Mouse (Mus musculus): ENCODE results near the gene Sec1. TPM values are rescaled to one million over a fixed set of nuclear protein-coding genes. Genes with fewer than 3 reads are reported as not detected.

Sec1 gene
- polyA plus RNA-seq, 1 experiment = 3.7 TPM

DNA sequence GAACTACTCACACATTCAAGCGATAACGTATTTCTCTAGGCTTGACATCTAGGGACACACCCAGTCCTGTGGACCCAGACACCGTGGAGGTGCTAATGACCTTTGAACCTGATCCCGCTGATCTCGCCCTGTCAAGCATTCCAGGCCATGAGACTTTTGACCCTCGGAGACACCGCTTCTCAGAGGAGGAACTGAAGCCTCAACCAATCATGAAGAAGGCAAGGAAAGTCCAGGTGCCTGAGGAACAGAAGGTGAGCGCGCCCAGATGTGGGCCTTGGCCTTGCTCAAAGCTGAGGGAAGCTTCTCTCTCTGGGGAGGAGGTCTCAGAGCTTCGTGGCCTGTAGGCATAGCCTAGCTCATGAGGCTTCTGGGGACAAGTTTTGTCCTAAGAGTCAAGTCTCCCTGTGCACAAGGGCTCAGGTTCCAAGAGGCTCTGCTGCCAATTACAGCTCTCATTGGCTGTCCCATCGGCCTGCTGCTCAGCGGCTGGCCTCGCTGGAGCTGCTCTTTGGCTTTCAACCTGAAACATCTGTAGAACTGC, 14.1 kb upstream of the Sec1 start:
- no peak for TF ChIP-seq CTCF (IDR thresholded peaks at IDR 0.05; ENCODE audit: insufficient read depth, low read length)
- TF ChIP-seq POLR2A (IDR thresholded peaks at IDR 0.05; ENCODE audit: borderline replicate concordance, extremely low read depth, low read depth, low read length) = 0 out of 2 replicates have a peak, but pooled peaks have one; percentile 9
- H3K4me3 ChIP-seq (replicated peaks; ENCODE audit: extremely low read depth, low read depth, low read length) = peak overlapping the region; percentile 48
- WGBS = 26% methylated on average over 13 of the region's 13 CpGs
- peaks cover 16% of the 10 kb centered on the region for H3K4me1 ChIP-seq (ENCODE audit: control insufficient read depth, insufficient read depth, low read length)
- DNase-seq = no peak

DNA sequence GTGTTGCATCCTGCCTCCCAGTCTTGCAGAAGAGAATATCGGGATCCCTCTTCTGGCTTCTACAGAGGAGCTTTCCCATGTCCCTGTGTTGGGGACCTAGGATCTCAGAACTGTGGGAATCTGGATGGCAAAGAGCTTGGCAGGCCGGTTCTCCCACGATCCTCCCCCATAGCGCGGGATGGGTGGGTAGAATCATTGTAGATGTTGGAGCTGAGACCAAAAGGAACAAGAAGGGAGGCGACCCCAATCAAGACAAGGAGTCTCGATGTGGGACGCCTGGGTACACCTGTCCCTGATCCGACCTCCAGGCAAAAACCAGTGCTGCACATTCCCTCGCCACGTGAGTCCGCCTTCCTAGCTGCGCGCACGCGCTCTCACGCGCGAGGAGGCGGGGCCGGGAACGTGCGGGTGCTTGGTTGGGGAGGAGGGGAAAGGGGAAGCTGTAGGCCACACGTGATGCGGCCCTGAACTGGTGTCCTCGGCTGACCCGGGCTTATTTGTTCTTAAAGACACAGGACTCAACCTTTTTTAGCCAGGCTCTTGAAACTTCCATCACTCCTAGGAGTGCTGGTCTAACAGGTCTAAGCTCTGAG, 13.3 kb upstream of the Sec1 start:
- Histone ChIP-seq H3K4me1 (ENCODE audit: control insufficient read depth, insufficient read depth, low read length) (peaks cover 14% of the 10 kb centered on the region), H3K4me3 (replicated peaks; ENCODE audit: extremely low read depth, low read depth, low read length) (peak overlapping the region; percentile 73)
- peak; percentile 94; the same call in 1 of the 2 replicates for TF ChIP-seq POLR2A (IDR thresholded peaks at IDR 0.05; ENCODE audit: borderline replicate concordance, extremely low read depth, low read depth, low read length)
- no peak for TF ChIP-seq CTCF (IDR thresholded peaks at IDR 0.05; ENCODE audit: insufficient read depth, low read length)
- peak; percentile 98 for DNase-seq
- WGBS = under 1% methylated on average over 27 of the region's 27 CpGs

DNA sequence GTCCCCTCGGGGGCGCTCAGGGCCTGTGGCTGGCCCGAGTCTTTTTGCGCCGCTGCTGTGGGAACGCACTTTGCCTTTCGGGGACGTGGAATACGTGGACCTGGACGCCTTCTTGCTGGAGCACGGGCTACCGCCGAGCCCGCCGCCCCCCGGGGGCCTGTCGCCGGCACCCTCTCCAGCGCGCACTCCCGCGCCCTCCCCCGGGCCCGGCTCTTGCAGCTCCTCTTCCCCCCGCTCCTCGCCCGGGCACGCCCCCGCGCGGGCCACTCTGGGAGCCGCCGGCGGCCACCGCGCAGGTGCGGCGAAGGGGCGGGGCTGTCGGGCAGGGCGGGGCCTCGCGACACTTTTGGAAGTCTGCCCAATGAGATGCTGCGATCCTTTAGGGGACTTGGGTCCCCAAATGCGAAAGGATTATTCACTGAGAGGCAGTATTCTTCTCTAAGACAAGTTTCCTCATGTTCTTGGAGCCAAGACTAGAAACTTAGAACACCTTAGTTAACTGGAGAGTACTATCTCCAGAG, 12.6 kb upstream of the Sec1 start:
- 2% methylated on average over 29 of the region's 45 CpGs for WGBS
- H3K4me3 ChIP-seq (replicated peaks; ENCODE audit: extremely low read depth, low read depth, low read length) = peak overlapping the region; percentile 82
- peak; percentile 64; the same call in 1 of the 2 replicates for TF ChIP-seq POLR2A (IDR thresholded peaks at IDR 0.05; ENCODE audit: borderline replicate concordance, extremely low read depth, low read depth, low read length)
- TF ChIP-seq CTCF (IDR thresholded peaks at IDR 0.05; ENCODE audit: insufficient read depth, low read length) = no peak
- DNase-seq = peak; percentile 82
- H3K4me1 ChIP-seq (ENCODE audit: control insufficient read depth, insufficient read depth, low read length) = peaks cover 14% of the 10 kb centered on the region

DNA sequence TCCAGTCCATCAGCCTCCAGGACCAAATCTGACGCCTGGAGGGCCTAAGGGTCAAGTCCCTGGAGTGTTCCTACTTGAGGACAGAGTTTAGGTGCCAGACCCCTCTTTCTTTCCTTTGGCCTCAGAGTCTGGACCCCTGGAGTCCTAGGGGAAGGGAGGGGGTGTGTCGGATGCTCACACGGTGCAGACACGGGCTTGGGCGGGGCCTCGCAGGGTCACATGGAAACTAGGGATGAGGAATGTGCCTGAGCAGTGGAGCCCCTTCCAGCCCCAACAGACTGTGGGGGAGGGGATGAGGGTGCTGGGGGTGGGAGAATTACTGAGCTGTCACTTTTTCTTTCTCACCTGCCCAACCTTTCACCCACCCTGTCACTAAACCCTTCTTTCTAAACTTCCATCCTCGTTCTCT, 11.7 kb upstream of the Sec1 start:
- peaks cover 14% of the 10 kb centered on the region for H3K4me1 ChIP-seq (ENCODE audit: control insufficient read depth, insufficient read depth, low read length)
- 0% methylated on average over 7 of the region's 7 CpGs for WGBS
- DNase-seq = peak; percentile 73
- H3K4me3 ChIP-seq (replicated peaks; ENCODE audit: extremely low read depth, low read depth, low read length) = peak overlapping the region; percentile 82
- TF ChIP-seq POLR2A (IDR thresholded peaks at IDR 0.05; ENCODE audit: borderline replicate concordance, extremely low read depth, low read depth, low read length) (peak; percentile 76; the same call in 1 of the 2 replicates), CTCF (IDR thresholded peaks at IDR 0.05; ENCODE audit: insufficient read depth, low read length) (no peak)

DNA sequence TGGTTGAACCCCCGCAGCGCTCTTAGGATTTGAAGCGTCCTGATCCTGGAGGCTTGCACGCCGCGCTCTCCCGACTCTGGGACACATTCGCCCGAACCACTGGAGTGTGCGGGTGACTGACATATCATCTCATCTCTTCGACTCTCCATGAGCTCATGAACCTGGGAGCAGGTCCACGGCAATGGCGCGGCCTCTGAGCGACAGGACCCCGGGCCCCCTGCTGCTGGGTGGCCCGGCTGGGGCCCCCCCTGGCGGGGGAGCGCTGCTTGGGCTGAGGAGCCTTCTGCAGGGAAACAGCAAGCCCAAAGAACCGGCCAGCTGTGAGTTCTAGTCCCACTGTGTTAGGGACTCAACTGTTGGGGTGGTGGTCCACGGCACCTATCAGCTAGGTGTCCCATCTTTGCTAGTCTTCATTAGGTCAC, 11.3 kb upstream of the Sec1 start:
- Histone ChIP-seq H3K4me3 (replicated peaks; ENCODE audit: extremely low read depth, low read depth, low read length) (peak overlapping the region; percentile 82), H3K4me1 (ENCODE audit: control insufficient read depth, insufficient read depth, low read length) (peaks cover 14% of the 10 kb centered on the region)
- WGBS = under 1% methylated on average over 21 of the region's 21 CpGs
- TF ChIP-seq CTCF (IDR thresholded peaks at IDR 0.05; ENCODE audit: insufficient read depth, low read length) = no peak
- no peak for TF ChIP-seq POLR2A (IDR thresholded peaks at IDR 0.05; ENCODE audit: borderline replicate concordance, extremely low read depth, low read depth, low read length)
- DNase-seq = no peak

DNA sequence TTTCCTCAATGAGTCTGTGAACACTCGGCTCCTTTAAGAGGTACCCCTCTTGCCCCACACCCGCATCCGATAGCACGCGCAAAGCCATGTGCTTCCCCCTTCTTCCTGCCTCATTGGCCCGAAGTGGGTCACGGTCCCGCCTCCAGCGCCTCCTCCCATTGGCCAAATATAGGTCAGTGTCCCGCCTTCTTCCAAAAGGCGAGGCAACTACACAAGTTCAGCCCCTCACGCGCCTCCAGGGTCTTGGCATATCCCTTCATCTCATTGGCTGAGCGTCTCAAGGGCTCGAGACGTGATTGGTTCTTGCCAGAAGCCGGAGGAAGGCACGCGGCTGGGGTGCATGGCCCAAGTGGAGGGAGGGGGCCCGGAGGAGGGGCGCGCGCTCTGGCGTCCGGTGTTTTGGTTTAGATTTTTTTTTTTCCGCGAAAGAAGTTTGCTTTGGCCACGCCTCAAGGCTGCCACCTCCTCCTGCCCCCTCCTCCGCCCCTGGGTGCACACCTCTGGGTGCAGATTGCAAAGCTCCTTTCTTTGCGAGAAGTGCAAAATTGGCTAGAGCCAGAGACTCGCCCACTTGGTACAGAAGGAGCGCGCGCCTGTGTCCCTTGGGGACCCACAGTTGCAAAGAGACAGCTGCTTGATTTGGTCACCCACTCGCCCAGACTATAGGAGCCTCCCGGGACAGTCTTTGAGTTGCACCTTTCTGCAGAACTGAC, 10.7 kb upstream of the Sec1 start, which contains the start of gene Dbp:
Gene Dbp (plus strand): TSS at position 359 of the 713 bp plus-strand sequence.
- TF ChIP-seq POLR2A (IDR thresholded peaks at IDR 0.05; ENCODE audit: borderline replicate concordance, extremely low read depth, low read depth, low read length) (peak; percentile 85; the same call in 1 of the 2 replicates), CTCF (IDR thresholded peaks at IDR 0.05; ENCODE audit: insufficient read depth, low read length) (no peak)
- WGBS = under 1% methylated on average over 36 of the region's 36 CpGs
- peak within 1 kb of the TSS; percentile 82 for H3K4me3 ChIP-seq (replicated peaks; ENCODE audit: extremely low read depth, low read depth, low read length)
- peaks cover 14% of the 10 kb centered on the region for H3K4me1 ChIP-seq (ENCODE audit: control insufficient read depth, insufficient read depth, low read length)
- peak; percentile 98 for DNase-seq

DNA sequence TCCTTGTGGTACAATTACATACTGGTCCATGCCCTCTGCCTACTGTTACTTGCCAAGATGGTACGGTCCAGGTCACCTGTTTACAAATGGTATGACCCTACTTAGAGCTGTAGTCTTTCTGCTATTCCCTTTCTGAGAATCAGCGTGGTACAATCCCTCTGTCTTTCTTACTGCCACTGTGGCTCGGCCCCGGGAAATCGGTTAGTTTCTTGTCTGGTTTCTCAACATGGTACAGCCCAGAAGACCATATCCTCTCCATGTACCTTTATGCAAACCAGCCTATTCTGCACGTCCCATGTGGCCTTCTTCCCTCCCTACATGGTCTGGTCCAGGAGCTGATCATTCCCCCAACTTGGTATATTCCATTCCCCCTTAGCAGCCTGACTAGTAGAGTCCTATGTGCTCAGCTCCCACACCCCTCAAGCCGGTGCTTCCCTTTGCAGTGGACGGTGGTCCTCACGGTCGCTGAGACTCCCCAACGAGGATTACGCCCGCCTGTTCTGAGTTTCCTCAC, 9.9 kb upstream of the Sec1 start:
- TF ChIP-seq CTCF (IDR thresholded peaks at IDR 0.05; ENCODE audit: insufficient read depth, low read length) (no peak), POLR2A (IDR thresholded peaks at IDR 0.05; ENCODE audit: borderline replicate concordance, extremely low read depth, low read depth, low read length) (peak; percentile 95; the same call in 1 of the 2 replicates)
- no peak for DNase-seq
- Histone ChIP-seq H3K4me1 (ENCODE audit: control insufficient read depth, insufficient read depth, low read length) (peaks cover 12% of the 10 kb centered on the region), H3K4me3 (replicated peaks; ENCODE audit: extremely low read depth, low read depth, low read length) (peak overlapping the region; percentile 74)
- WGBS = 1% methylated on average over 13 of the region's 13 CpGs

DNA sequence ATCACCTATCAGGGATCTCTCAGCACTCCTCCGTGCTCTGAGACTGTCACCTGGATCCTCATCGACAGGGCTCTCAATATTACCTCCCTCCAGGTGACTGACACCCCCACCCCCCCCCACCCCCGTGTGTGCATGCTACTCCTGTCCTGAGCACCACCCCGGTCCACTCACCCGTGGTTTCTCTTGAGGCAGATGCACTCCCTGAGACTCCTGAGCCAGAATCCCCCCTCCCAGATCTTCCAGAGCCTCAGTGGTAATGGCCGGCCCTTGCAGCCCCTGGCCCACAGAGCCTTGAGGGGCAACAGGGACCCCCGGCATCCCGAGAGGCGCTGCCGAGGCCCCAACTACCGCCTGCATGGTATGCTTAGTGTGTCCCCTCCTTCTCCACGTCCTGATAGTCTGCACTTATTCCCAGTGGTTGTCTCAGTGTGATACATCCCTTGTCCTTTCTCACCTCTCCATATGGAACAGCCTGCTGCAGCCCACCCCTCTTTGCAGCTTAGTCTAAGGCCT, 9.4 kb upstream of the Sec1 start:
- 43% methylated on average over 12 of the region's 12 CpGs for WGBS
- H3K4me3 ChIP-seq (replicated peaks; ENCODE audit: extremely low read depth, low read depth, low read length) = peak overlapping the region; percentile 74
- H3K4me1 ChIP-seq (ENCODE audit: control insufficient read depth, insufficient read depth, low read length) = peaks cover 11% of the 10 kb centered on the region
- DNase-seq = no peak
- no peak for TF ChIP-seq POLR2A (IDR thresholded peaks at IDR 0.05; ENCODE audit: borderline replicate concordance, extremely low read depth, low read depth, low read length)
- no peak for TF ChIP-seq CTCF (IDR thresholded peaks at IDR 0.05; ENCODE audit: insufficient read depth, low read length)

Data from lung, adult 2 months (tissue).